Mouse (Mus musculus) brown adipose tissue, adult 24 weeks (tissue): ENCODE results near the gene Map2k4. TPM values are rescaled to one million over a fixed set of nuclear protein-coding genes. Genes with fewer than 3 reads are reported as not detected.

Source experiments
- H3K27ac ChIP-seq: fragments of 200-500 bp; replicated peaks from 2 replicates; pipeline ENCODE4 v1.5.1; 2012; ENCODE audit warnings: low read depth, mild to moderate bottlenecking, low read length
- H3K4me1 ChIP-seq: fragments of 200-500 bp; 2 replicates; pipeline ENCODE4 v1.6.1; 2012; ENCODE audit warnings: low read length, mixed read lengths; ENCODE audit not compliant: control insufficient read depth, insufficient read depth, insufficient read length
- H3K4me3 ChIP-seq: fragments of 200-500 bp; 2 replicates; pipeline ENCODE4 v1.5.1; 2012; ENCODE audit warnings: low read depth, mild to moderate bottlenecking, low read length, moderate library complexity; ENCODE audit not compliant: insufficient read depth
- polyA plus RNA-seq: library from polyadenylated mRNA; stranded (reverse); fragments of >200 nt; gene quantifications from 2 replicates; pipeline ENCODE4 v1.2.4, GENCODE M21; 2012; ENCODE audit not compliant: missing spikeins, insufficient read depth, insufficient read length

Map2k4 gene
- polyA plus RNA-seq, 1 experiment, result 21.7 TPM

DNA sequence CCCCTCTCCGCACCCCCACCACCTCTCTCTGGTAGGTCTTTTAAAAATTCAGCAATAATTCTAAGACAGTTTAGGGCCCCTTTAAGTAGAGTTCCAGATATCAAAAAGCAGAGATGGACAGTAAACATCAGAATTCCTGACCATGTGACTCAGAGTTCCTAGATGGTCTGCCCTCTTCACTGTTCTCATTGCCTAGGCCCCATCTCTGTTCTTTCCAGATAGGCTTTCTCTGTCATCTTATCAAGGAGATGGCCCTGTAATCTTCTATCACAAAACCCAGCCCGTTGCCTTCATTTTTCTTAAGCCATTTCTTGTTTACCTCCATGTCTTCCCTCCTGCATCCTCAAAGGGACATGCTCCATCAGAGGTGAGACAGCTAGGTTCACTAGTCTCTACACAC lies 1.9 kb downstream of the Map2k4 start:
- H3K4me3 ChIP-seq, result no peak overlapping the region
- no peaks in the 10 kb centered on the region; the same call in 1 of the 2 replicates for H3K4me1 ChIP-seq
- no peak overlapping the region for H3K27ac ChIP-seq

DNA sequence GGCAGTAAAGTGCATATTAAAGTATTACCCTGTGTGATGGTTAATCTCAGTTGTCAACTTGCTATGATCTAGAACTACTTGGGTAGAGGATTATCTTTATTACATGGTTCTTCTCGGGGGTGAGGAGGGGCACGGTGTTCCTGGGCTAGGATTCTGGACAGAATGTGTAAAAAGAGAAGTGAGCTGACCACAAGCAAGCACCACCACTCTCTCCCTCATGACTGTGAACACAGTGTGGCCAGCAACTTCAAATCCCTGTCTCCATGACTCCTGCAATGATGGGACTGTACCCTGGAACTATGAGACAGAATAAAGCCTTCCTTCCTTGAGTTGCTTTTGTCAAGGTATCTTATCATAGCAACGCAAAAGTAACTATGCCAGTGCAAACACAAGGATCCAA lies 6.5 kb downstream of the Map2k4 start:
- H3K27ac ChIP-seq, result no peak overlapping the region
- peaks cover 13% of the 10 kb centered on the region for H3K4me1 ChIP-seq
- no peak overlapping the region for H3K4me3 ChIP-seq

DNA sequence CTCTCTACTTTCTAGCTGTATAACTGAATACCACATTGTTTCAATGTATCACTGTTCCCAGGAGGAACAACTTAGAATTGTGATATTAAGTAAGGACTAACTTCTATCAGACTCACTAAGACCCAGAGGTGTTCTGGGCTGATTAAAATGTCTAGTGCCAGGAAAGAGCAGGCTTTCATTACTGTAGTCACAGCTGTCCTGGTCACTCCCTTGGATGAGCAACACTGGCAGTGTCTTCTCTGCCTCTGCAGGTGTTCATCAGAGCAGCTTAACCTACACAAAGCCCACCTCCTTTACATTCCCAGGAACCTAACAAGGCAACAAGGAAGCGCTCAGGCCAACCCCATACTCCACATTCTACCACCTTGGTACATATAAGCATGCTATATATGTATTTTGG lies 8.5 kb downstream of the Map2k4 start:
- H3K27ac ChIP-seq, result no peak overlapping the region
- no peak overlapping the region for H3K4me3 ChIP-seq

DNA sequence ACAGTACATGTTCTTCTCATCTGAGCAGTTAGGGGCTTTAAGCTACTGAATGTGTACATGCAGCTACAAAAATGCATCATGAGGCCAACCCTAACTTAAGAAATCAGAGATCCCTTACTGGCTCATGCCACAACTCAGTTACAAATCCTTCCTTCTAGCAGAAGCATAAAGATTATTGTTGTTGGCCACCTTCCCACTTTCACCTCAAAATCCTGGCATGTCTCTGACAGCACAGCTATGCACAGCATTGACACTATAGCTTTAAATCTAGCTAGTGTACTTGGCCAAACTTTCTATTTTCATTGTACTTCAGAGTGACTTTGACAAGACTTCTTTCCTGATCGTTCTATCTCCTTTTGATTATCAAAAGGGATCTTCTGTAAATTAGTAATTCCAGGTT lies 9.0 kb downstream of the Map2k4 start:
- peaks cover 13% of the 10 kb centered on the region; the same call in 1 of the 2 replicates for H3K4me1 ChIP-seq
- H3K4me3 ChIP-seq, result no peak overlapping the region
- H3K27ac ChIP-seq, result no peak overlapping the region

More for the DNA sequence above, 8.5 kb downstream of the Map2k4 start:
- H3K4me1 ChIP-seq, result peaks cover 13% of the 10 kb centered on the region; the same call in 1 of the 2 replicates

DNA sequence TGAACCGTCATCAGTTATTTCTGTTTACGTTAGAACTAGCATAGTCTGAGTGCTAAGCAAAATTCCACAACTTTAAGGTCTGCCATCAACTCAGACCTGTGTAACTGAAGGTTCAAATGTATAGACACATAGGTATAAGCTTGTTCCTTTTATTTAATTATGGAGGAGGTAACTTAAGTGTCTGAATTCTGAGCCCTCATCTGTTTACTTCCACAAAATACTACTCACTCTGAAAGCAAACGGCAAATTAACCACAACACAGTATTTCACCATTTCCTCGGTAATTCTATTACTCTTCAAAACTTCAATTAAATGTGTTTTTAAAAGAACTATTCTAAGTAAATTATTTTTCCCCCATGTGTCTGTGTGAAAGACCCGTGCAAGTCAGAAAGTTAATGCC lies 10.3 kb downstream of the Map2k4 start:
- no peak overlapping the region for H3K4me3 ChIP-seq
- peaks cover 13% of the 10 kb centered on the region; the same call in 1 of the 2 replicates for H3K4me1 ChIP-seq
- H3K27ac ChIP-seq, result no peak overlapping the region

DNA sequence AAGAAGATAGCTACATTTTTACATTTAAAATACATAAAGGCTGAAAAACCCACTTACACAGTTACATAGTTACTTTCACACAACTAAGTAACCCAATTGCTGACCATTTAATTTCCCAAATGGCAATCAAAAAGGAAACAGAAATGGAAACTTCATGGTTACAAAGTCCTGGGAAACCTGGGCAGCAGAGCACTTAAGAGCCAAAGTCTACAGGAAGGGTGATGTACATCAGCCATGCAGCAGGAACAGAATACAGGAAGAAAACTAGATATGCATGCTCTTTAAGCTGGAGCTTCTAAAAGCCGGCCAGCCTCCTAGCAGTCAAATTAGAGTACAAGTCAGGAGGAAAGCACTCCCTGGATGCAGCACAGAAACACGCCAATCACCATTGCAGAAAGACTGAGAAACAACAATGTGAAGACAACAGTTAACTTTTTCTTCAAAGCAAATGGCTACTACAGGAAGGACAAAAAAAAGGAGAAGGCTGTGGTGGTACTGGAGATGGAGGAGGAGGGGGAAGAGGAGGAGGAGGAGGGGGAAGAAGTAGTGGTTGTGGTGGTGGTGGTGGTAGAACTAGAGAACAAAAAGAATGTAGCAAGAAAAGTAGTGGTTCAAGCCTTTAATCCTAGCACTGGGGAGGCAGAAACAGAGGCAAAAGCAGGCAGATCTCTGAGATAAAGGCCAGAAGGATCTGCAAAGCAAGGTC lies 11.0 kb downstream of the Map2k4 start:
- H3K4me1 ChIP-seq, result peaks cover 13% of the 10 kb centered on the region; the same call in 1 of the 2 replicates
- H3K27ac ChIP-seq, result no peak overlapping the region
- no peak overlapping the region for H3K4me3 ChIP-seq

DNA sequence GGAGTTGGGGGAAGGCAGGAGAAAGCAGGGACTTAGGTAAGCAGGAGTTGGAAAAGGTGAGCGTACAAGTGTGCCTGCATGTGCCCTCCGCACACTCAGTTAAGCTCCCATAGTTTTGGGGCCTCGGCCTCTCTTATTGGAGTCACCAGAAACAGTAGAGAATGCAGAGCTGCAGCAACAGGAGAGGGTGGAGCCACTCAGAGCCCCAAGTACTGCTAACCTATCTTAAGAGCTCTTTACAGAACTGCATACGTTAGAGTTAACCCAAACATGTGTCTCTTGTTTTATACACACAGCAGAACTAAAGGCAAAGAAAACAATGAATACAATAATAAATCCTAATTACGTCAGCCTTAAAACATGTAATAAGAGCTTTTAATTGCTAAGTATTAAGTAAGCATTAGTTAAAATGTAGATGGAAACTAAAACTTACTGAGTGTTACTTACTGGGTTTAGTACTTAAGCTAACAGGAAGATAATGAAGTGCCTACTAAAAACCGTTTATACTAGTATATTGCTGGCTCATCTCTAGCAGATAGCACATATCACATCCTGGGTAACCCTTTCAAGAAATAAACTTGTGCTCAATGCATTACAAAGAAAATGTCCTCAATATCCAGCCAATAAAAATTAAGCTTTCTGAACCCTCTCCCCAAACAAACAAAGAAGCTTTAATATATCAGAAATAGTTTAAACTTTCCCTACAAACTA lies 14.0 kb downstream of the Map2k4 start:
- Histone ChIP-seq H3K4me3 (no peak overlapping the region), H3K4me1 (peaks cover 6% of the 10 kb centered on the region; the same call in 1 of the 2 replicates), H3K27ac (no peak overlapping the region)

DNA sequence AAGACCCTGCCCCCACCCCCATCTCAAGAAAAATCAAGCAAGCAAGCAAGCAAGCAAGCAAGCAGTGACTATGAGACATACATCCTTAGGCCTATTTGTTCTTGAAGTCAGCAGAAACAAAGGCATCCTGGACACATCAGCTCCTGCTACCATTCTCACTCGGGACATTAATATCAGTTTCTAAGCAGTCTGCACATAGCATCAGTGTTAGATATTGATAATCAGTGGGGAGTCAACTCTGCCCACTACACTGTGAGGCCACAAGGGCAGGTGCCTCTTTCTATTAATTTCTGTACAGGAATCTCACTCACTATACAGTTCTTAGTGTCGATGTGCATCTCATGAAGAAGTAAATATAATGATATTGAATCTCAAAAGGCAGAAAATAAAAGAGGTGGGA lies 14.6 kb downstream of the Map2k4 start:
- no peak overlapping the region for H3K4me3 ChIP-seq
- H3K4me1 ChIP-seq, result peaks cover 7% of the 10 kb centered on the region
- H3K27ac ChIP-seq, result no peak overlapping the region

DNA sequence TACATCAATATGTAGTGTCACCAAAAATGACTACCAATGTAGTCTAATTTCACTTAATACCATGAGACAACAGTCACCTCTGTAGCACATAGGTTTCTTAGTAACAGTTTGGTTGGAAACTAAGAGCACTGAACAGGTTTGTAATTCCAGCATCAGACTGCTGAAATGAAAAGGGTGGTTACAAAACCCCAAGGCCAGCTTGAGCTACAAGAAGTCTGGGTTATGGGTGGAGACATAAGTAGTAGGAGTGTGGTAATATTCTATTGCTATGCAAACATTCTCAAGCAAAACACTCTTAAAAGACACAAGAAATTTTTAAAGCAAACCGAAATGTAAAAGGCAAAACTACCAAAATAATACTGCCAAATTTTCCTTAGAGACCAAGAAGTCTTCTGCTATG lies 16.6 kb downstream of the Map2k4 start:
- Histone ChIP-seq H3K4me1 (peaks cover 5% of the 10 kb centered on the region), H3K27ac (no peak overlapping the region), H3K4me3 (no peak overlapping the region)

DNA sequence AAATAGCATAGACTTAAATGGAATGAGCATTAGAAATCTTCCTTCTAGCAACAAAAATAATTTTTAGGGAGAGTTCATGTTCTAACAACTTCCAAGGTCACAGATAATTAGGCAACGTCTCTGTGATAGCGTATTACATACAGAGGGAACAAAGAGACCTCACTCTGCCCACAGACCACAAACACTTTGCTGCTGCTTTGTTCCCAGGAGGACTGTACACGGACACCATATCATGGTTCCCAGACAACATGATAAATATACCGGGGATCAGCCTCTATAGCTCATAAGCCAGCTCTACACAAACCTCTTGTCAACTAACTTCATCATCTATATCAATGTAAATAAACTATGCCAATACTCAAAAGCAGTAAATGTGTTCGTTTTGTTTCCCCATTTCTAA lies 18.1 kb downstream of the Map2k4 start:
- Histone ChIP-seq H3K27ac (no peak overlapping the region), H3K4me1 (peaks cover 5% of the 10 kb centered on the region), H3K4me3 (no peak overlapping the region)

DNA sequence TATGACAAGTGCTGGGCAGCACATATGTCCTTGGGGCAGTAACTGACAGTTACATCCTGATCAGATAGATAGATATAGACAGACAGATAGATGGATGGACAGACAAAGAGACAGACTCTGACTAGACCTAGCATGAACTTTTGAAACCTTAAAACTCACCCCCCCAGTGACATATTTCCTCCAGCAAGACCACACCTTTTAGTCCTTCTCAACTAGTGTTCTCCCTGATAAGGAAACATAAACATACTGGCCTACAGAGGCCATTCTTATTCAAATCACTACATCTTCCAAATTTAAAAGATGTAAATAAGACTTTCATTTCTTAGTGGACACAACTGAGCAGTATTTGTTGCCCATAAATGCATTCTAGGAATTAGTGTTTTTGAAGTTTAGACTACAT lies 19.7 kb downstream of the Map2k4 start:
- H3K4me3 ChIP-seq, result no peak overlapping the region
- no peak overlapping the region for H3K27ac ChIP-seq
- peaks cover 5% of the 10 kb centered on the region for H3K4me1 ChIP-seq

DNA sequence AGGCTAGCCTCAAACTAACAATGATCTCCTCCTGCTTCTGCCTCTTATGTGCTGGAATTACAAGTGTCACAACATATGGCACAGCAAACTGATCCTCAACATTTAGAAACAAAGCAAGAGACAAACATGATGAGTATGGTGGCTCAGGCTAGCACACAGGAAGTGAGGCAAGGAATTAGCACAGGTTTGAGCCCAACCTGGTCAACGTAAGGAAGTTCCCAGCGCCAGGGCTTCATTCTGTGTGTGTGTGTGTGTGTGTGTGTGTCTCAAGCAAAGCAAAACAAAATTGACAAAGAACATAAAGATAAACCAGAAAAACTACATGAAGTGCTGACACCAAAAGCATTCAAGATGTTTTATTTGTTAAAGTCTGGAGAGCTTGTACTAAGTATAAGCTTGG lies 27.2 kb downstream of the Map2k4 start:
- Histone ChIP-seq H3K27ac (0 out of 2 replicates have a peak overlapping the region, but pooled peaks have one; percentile 45), H3K4me1 (peaks cover 2% of the 10 kb centered on the region), H3K4me3 (no peak overlapping the region)

DNA sequence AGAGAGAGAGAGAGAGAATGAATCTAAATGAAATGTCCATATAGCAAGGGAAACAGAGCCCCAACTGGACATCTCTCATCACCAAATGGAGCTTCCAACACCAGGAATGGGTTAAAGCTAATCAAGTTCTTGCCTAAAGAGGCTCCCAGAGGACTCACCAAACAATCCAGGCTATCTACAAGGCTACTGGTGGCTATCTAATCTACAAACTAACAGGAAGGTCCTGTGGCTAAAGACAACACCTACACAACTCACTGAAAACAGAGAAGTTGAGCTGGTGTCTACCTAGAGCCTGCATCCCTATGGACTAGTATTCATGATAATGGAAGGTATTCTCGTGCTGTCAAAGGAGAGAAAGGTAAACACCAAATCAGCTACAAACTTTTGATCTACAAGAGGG lies 28.7 kb downstream of the Map2k4 start:
- H3K4me3 ChIP-seq, result no peak overlapping the region
- no peak overlapping the region for H3K27ac ChIP-seq

DNA sequence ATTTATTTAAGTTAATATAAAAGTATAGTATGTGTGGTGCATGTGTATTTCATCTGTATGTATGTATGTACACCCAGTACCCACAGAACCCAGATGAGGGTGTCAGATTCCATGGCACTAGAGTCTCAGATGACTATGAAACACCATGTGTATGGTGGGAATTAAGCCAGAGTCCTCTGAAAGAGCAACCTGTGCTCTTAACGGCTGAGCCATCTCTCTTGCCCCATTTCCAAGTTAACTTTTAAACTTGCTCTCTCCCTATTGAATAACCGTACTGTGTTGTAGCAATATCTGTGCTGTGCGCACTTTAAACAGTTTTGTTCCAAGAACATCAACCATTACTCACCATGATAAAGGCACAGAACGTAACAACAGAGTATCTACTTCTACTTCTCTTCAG lies 33.9 kb downstream of the Map2k4 start:
- Histone ChIP-seq H3K4me1 (no peaks in the 10 kb centered on the region), H3K4me3 (no peak overlapping the region), H3K27ac (no peak overlapping the region)

More for the DNA sequence above, 28.7 kb downstream of the Map2k4 start:
- H3K4me1 ChIP-seq, result peaks cover 2% of the 10 kb centered on the region

DNA sequence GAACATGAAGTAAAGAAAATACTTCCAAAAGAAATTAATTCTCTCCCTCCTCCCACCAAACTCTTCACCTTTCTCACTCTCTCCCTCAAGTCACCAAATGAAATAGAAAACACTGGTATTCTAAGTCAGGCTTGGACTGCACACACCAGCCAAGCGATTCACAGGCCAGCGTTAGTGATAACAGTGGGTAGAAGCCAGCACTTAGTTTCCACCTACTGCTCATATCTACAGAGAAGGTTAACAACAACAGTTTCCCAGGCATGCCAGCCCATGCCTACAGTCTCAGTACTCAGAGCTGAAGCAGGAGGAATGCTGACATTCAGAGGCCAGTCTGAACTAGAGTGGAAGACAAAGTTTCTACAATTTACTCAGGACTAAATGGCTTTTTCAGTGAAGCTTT lies 34.5 kb downstream of the Map2k4 start:
- Histone ChIP-seq H3K27ac (no peak overlapping the region), H3K4me1 (no peaks in the 10 kb centered on the region), H3K4me3 (no peak overlapping the region)

DNA sequence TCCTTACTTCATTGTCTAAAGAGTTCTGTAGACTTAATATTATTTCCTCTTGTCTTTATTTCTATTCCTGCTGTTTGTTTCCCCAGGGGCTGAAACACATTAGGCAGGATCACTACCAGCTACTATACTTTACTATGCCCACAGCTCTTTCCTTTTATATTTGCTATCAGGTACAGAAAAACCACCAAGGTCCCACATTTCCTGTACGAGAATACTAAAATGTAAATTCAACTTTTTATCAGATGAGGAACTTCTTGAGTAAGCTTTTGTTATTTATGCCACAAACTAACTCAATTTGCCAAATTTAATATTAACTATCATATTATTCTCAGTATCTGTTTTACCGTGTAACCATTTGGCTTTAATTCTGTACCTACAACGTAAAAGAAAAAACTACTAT lies 37.6 kb downstream of the Map2k4 start:
- no peak overlapping the region for H3K27ac ChIP-seq
- no peak overlapping the region for H3K4me3 ChIP-seq
- no peaks in the 10 kb centered on the region for H3K4me1 ChIP-seq
